Mouse (Mus musculus): Measurements from ENCODE around the gene Gm10234.

Gene Gm10234

GRCm38 (mm10) chr6:95321812-95322211 is at the start of gene Gm10234:
Gm10234 (plus strand) TSS chr6:95322112.
- no peak for DNase-seq (ENCODE audit: low read depth)

- no peak for DNase-seq (ENCODE audit: low read depth)
These were observed 44.3 kb upstream of the Gm10234 start for GRCm38 (mm10) chr6:95277633-95278032.

GRCm38 (mm10) chr6:95296025-95296424 is 25.9 kb upstream of the Gm10234 start:
- no peak for DNase-seq (ENCODE audit: low read depth)

- DNase-seq (ENCODE audit: low read depth): no peak
These were observed 23.5 kb upstream of the Gm10234 start for GRCm38 (mm10) chr6:95298387-95298786.

GRCm38 (mm10) chr6:95300658-95301057 is 21.3 kb upstream of the Gm10234 start:
- DNase-seq (ENCODE audit: low read depth): no peak

- DNase-seq (ENCODE audit: low read depth): no peak
These were observed 9.3 kb downstream of the Gm10234 start for GRCm38 (mm10) chr6:95331191-95331590.

- no peak for DNase-seq (ENCODE audit: low read depth)
These were observed 12.9 kb downstream of the Gm10234 start for GRCm38 (mm10) chr6:95334781-95335180.

- no peak for DNase-seq (ENCODE audit: low read depth)
These were observed 27.5 kb downstream of the Gm10234 start for GRCm38 (mm10) chr6:95349378-95349777.

GRCm38 (mm10) chr6:95353043-95353442 is 31.1 kb downstream of the Gm10234 start:
- DNase-seq (ENCODE audit: low read depth): no peak

GRCm38 (mm10) chr6:95353886-95354285 is 32.0 kb downstream of the Gm10234 start:
- DNase-seq (ENCODE audit: low read depth): no peak

- no peak for DNase-seq (ENCODE audit: low read depth)
These were observed 38.2 kb downstream of the Gm10234 start for GRCm38 (mm10) chr6:95360084-95360483.

- DNase-seq (ENCODE audit: low read depth): no peak
These were observed 40.8 kb downstream of the Gm10234 start for GRCm38 (mm10) chr6:95362707-95363106.

- DNase-seq (ENCODE audit: low read depth): no peak
These were observed 49.9 kb downstream of the Gm10234 start for GRCm38 (mm10) chr6:95371811-95372210.
